Mouse (Mus musculus): ENCODE measurements around the gene Zfp831. TPM values are rescaled to one million over a fixed set of nuclear protein-coding genes. Genes with fewer than 3 reads are reported as not detected.
A peak's percentile ranks its signal among the peaks of the same experiment; 100 is the strongest.

Gene Zfp831
- polyA plus RNA-seq, 1 experiment from 2014 or later = 0.02 TPM

GRCm38 (mm10) chr2:174665404-174665803 is 22.1 kb downstream of the Zfp831 start:
- Histone ChIP-seq H3K27ac (ENCODE audit: low read length) (no peak overlapping the region), H3K9ac (replicated peaks; ENCODE audit: low read length) (no peak overlapping the region), H3K27me3 (ENCODE audit: insufficient read depth, low read length) (no peaks in the 10 kb centered on the region), H3K4me1 (ENCODE audit: insufficient read depth, low read length) (no peaks in the 10 kb centered on the region), H3K4me2 (replicated peaks; ENCODE audit: low read depth, low read length) (no peak overlapping the region), H3K36me3 (ENCODE audit: insufficient read depth, low read length) (no peaks in the 10 kb centered on the region), H3K4me3 (ENCODE audit: low read length) (no peak overlapping the region), H3K9me3 (ENCODE audit: low read length) (no peaks in the 10 kb centered on the region)
- no peak for ATAC-seq (ENCODE audit: low FRiP score, low TSS enrichment)
- WGBS = 19% methylated on average over 5 of the region's 5 CpGs

DNA sequence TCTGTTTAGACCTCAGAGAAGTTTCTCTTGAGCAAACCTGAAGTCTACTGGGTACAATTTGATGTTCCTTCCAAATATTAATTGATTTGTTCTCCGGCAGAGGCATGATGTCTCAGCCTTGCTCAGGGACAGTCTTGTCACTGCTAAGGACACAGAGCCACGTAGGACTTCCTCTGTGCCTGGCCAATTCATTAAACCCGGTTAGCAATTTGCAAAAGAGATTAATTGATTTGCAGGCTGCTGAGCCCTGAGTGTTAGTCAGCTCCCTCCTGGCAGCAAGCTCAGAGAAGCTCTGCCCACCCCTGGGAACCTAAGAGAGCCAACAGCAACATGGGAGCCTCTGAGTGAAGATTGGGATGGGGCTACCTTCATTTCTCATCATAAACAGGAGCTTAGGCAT is 25.5 kb downstream of the Zfp831 start:
- H3K27ac ChIP-seq (ENCODE audit: low read length) = no peak overlapping the region
- no peak for ATAC-seq (ENCODE audit: low FRiP score, low TSS enrichment)
- H3K36me3 ChIP-seq (ENCODE audit: insufficient read depth, low read length) = no peaks in the 10 kb centered on the region
- whole genome bisulfite sequencing = 60% methylated on average over 3 of the region's 3 CpGs
- H3K4me2 ChIP-seq (replicated peaks; ENCODE audit: low read depth, low read length) = no peak overlapping the region
- H3K4me3 ChIP-seq (ENCODE audit: low read length) = no peak overlapping the region
- H3K9me3 ChIP-seq (ENCODE audit: low read length) = no peaks in the 10 kb centered on the region
- H3K4me1 ChIP-seq (ENCODE audit: insufficient read depth, low read length) = peaks cover 12% of the 10 kb centered on the region; the same call in 1 of the 2 replicates
- H3K27me3 ChIP-seq (ENCODE audit: insufficient read depth, low read length) = 0 out of 2 replicates have a peak, but pooled peaks cover 2% of the 10 kb centered on the region
- H3K9ac ChIP-seq (replicated peaks; ENCODE audit: low read length) = no peak overlapping the region

- H3K36me3 ChIP-seq (ENCODE audit: insufficient read depth, low read length) = no peaks in the 10 kb centered on the region
- peak overlapping the region; percentile 52 for H3K4me3 ChIP-seq (ENCODE audit: low read length)
Observed at GRCm38 (mm10) chr2:174672506-174673190, 29.3 kb downstream of the Zfp831 start.

DNA sequence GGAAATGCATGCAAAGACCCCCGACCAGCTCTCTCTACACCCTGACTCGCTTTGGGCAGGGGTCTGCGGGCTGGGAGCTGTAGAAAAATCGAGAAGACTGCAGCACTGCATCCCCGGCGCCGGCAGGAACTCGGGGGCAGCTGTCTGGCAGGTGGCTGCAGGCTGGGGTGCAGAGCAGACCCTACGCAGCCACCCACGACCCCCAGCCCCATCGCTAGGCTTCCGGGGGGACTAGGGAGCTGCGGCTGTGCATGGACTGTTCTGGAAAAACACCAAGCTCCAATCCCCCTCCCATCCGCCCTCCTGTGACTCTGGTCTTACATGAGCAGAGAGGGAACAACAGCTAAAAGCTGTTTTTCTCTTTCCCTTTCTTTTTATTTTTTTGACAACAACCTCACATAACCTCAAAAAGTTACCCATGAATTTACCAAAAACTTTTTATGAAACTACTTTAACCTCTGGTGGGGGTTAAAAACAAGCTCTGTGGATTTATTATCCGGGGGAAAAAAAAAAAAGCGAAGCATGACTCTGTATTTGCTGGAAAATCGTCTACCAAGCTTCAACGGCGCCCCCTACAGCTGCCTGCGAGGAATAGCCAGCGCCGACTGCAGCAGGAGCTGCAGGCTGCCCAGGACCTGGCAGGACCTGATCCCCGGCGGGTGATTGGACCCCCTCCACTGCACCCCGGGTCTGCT is 30.4 kb downstream of the Zfp831 start:
- H3K9ac ChIP-seq (replicated peaks; ENCODE audit: low read length) = peak overlapping the region; percentile 65
- H3K4me3 ChIP-seq (ENCODE audit: low read length) = peak overlapping the region; percentile 52
- peak; percentile 87 for ATAC-seq (ENCODE audit: low FRiP score, low TSS enrichment)
- H3K4me2 ChIP-seq (replicated peaks; ENCODE audit: low read depth, low read length) = peak overlapping the region; percentile 97
- H3K27me3 ChIP-seq (ENCODE audit: insufficient read depth, low read length) = 0 out of 2 replicates have a peak, but pooled peaks cover 2% of the 10 kb centered on the region
- H3K9me3 ChIP-seq (ENCODE audit: low read length) = no peaks in the 10 kb centered on the region
- under 1% methylated on average over 25 of the region's 25 CpGs for WGBS
- H3K4me1 ChIP-seq (ENCODE audit: insufficient read depth, low read length) = peaks cover 12% of the 10 kb centered on the region; the same call in 1 of the 2 replicates
- H3K27ac ChIP-seq (ENCODE audit: low read length) = peak overlapping the region; percentile 66
- H3K36me3 ChIP-seq (ENCODE audit: insufficient read depth, low read length) = no peaks in the 10 kb centered on the region

More at GRCm38 (mm10) chr2:174672506-174673190, 29.3 kb downstream of the Zfp831 start:
- no peak for ATAC-seq (ENCODE audit: low FRiP score, low TSS enrichment)
- Histone ChIP-seq H3K27ac (ENCODE audit: low read length) (no peak overlapping the region), H3K4me2 (replicated peaks; ENCODE audit: low read depth, low read length) (peak overlapping the region; percentile 97), H3K27me3 (ENCODE audit: insufficient read depth, low read length) (0 out of 2 replicates have a peak, but pooled peaks cover 2% of the 10 kb centered on the region), H3K9ac (replicated peaks; ENCODE audit: low read length) (peak overlapping the region; percentile 20; the same call in 1 of the 2 replicates), H3K9me3 (ENCODE audit: low read length) (no peaks in the 10 kb centered on the region), H3K4me1 (ENCODE audit: insufficient read depth, low read length) (peaks cover 12% of the 10 kb centered on the region; the same call in 1 of the 2 replicates)
- 30% methylated on average over 11 of the region's 11 CpGs for WGBS

GRCm38 (mm10) chr2:174674287-174675045 is 31.1 kb downstream of the Zfp831 start:
- Histone ChIP-seq H3K4me3 (ENCODE audit: low read length) (peak overlapping the region; percentile 52), H3K9ac (replicated peaks; ENCODE audit: low read length) (peak overlapping the region; percentile 52), H3K36me3 (ENCODE audit: insufficient read depth, low read length) (no peaks in the 10 kb centered on the region), H3K4me2 (replicated peaks; ENCODE audit: low read depth, low read length) (peak overlapping the region; percentile 97), H3K27ac (ENCODE audit: low read length) (no peak overlapping the region), H3K4me1 (ENCODE audit: insufficient read depth, low read length) (peaks cover 12% of the 10 kb centered on the region; the same call in 1 of the 2 replicates), H3K9me3 (ENCODE audit: low read length) (no peaks in the 10 kb centered on the region), H3K27me3 (ENCODE audit: insufficient read depth, low read length) (0 out of 2 replicates have a peak, but pooled peaks cover 2% of the 10 kb centered on the region)
- 2% methylated on average over 16 of the region's 16 CpGs for WGBS
- peak; percentile 29; the same call in 1 of the 2 replicates for ATAC-seq (ENCODE audit: low FRiP score, low TSS enrichment)

DNA sequence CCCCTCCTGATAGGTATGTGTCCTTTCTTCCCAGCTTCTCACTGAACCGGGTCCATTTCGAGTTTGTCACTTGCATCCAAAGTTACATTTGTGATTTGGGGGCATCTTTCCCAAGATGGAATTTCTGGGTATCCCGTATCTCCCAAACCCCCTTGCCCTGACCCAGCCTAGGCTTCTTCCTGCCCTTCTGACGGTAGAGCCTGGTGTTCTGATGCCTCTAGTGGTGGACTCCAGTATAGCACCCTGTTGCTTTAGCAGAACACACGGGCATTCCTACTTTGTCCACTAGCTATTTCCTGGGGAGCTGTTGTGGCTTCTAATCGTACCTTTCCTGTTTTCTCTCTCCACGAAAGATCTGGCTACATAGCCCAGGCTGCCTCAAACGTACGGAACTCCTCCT is 32.3 kb downstream of the Zfp831 start:
- Histone ChIP-seq H3K4me2 (replicated peaks; ENCODE audit: low read depth, low read length) (no peak overlapping the region), H3K4me3 (ENCODE audit: low read length) (no peak overlapping the region), H3K9ac (replicated peaks; ENCODE audit: low read length) (no peak overlapping the region), H3K9me3 (ENCODE audit: low read length) (no peaks in the 10 kb centered on the region), H3K36me3 (ENCODE audit: insufficient read depth, low read length) (no peaks in the 10 kb centered on the region), H3K27ac (ENCODE audit: low read length) (no peak overlapping the region), H3K4me1 (ENCODE audit: insufficient read depth, low read length) (peaks cover 12% of the 10 kb centered on the region; the same call in 1 of the 2 replicates), H3K27me3 (ENCODE audit: insufficient read depth, low read length) (0 out of 2 replicates have a peak, but pooled peaks cover 2% of the 10 kb centered on the region)
- 20% methylated on average over 9 of the region's 9 CpGs for WGBS
- ATAC-seq (ENCODE audit: low FRiP score, low TSS enrichment) = peak; percentile 67

- no peaks in the 10 kb centered on the region for H3K27me3 ChIP-seq (ENCODE audit: insufficient read depth, low read length)
- no peak for ATAC-seq (ENCODE audit: low FRiP score, low TSS enrichment)
- H3K36me3 ChIP-seq (ENCODE audit: insufficient read depth, low read length) = no peaks in the 10 kb centered on the region
- no peaks in the 10 kb centered on the region for H3K9me3 ChIP-seq (ENCODE audit: low read length)
- 86% methylated on average over 8 of the region's 8 CpGs for WGBS
- H3K4me3 ChIP-seq (ENCODE audit: low read length) = no peak overlapping the region
- no peak overlapping the region for H3K9ac ChIP-seq (replicated peaks; ENCODE audit: low read length)
- H3K4me1 ChIP-seq (ENCODE audit: insufficient read depth, low read length) = no peaks in the 10 kb centered on the region
- no peak overlapping the region for H3K4me2 ChIP-seq (replicated peaks; ENCODE audit: low read depth, low read length)
- no peak overlapping the region for H3K27ac ChIP-seq (ENCODE audit: low read length)
Observed at GRCm38 (mm10) chr2:174701351-174701750, 58.0 kb downstream of the Zfp831 start.

DNA sequence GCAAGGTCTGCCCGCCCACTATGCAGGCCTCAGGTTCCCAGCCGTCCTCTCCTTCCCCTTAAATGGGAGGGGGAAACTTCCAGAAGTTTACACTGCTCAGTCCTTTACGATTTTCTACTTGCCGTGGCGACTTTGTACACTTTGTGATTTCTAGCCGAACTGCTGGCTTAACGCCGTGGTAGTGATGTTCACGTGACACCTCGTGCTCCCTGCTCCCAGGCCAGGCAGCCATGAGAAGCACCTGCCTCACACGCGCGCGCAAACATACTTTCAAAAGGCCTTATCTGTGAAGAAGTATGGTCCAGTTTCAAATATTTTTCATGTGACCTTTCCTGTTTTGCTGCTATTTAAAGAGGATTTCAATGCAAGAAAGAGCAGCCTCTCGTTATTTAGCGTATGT is 63.8 kb downstream of the Zfp831 start:
- Histone ChIP-seq H3K9me3 (ENCODE audit: low read length) (no peaks in the 10 kb centered on the region), H3K36me3 (ENCODE audit: insufficient read depth, low read length) (no peaks in the 10 kb centered on the region), H3K27me3 (ENCODE audit: insufficient read depth, low read length) (no peaks in the 10 kb centered on the region), H3K4me3 (ENCODE audit: low read length) (no peak overlapping the region), H3K4me1 (ENCODE audit: insufficient read depth, low read length) (no peaks in the 10 kb centered on the region), H3K9ac (replicated peaks; ENCODE audit: low read length) (no peak overlapping the region), H3K4me2 (replicated peaks; ENCODE audit: low read depth, low read length) (no peak overlapping the region), H3K27ac (ENCODE audit: low read length) (no peak overlapping the region)
- ATAC-seq (ENCODE audit: low FRiP score, low TSS enrichment) = no peak
- WGBS = 83% methylated on average over 16 of the region's 16 CpGs

DNA sequence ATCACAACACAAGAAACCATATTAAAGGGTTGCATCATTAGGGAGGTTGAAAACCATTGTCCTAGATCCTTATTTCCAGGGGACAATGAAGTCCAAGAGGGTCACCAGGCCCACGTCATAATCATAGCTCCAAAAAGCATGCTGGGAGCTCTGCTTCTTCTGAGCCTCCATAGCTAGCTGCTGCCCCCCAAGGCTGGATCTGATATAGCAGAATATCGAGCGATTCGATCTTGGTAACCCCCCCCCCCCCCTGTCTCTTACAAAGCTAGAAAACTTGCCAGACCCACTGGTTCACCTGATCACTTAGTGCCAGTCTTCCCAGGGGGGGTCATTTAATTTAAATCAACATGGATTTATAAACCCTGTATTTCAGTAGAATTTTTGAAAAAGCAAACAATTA is 65.3 kb downstream of the Zfp831 start:
- WGBS = 88% methylated on average over 4 of the region's 4 CpGs

More for the DNA sequence above, 65.3 kb downstream of the Zfp831 start:
- H3K36me3 ChIP-seq (ENCODE audit: insufficient read depth, low read length) = no peaks in the 10 kb centered on the region
- no peaks in the 10 kb centered on the region for H3K4me1 ChIP-seq (ENCODE audit: insufficient read depth, low read length)
- H3K27ac ChIP-seq (ENCODE audit: low read length) = no peak overlapping the region
- no peak overlapping the region for H3K4me2 ChIP-seq (replicated peaks; ENCODE audit: low read depth, low read length)
- H3K9me3 ChIP-seq (ENCODE audit: low read length) = no peaks in the 10 kb centered on the region
- H3K27me3 ChIP-seq (ENCODE audit: insufficient read depth, low read length) = no peaks in the 10 kb centered on the region
- ATAC-seq (ENCODE audit: low FRiP score, low TSS enrichment) = no peak
- H3K4me3 ChIP-seq (ENCODE audit: low read length) = no peak overlapping the region
- H3K9ac ChIP-seq (replicated peaks; ENCODE audit: low read length) = no peak overlapping the region

Data from kidney, embryonic 16.5 days (tissue).